Mouse (Mus musculus) hindbrain, embryonic 15.5 days (tissue): ENCODE data around the gene Nek9. TPM values are rescaled to one million over a fixed set of nuclear protein-coding genes. Genes with fewer than 3 reads are reported as not detected.
"Not testable (repeated sequence)": the region's sequence is repeated elsewhere in the genome, so short reads cannot be mapped to it uniquely, and the experiment has no call there.

Experiments used
- ATAC-seq: fragments of 200-750 bp; cut with Nextera tagmentation; 2 replicates; pipeline ENCODE4 v1.8.0; 2017; ENCODE audit warnings: low read depth, moderate number of reproducible peaks, moderate TSS enrichment; ENCODE audit not compliant: low FRiP score
- H3K27ac ChIP-seq: fragments of 300-500 bp; sonication (generic); replicated peaks from 2 replicates; pipeline ENCODE4 v1.5.1; 2015; ENCODE audit warnings: mild to moderate bottlenecking, inconsistent platforms
- H3K27me3 ChIP-seq: fragments of 300-500 bp; sonication (generic); 2 replicates; pipeline ENCODE4 v1.6.1; 2015; ENCODE audit warnings: control low read depth, inconsistent platforms
- H3K36me3 ChIP-seq: fragments of 300-500 bp; sonication (generic); 2 replicates; pipeline ENCODE4 v1.6.1; 2015; ENCODE audit warnings: control low read depth, inconsistent platforms
- H3K4me1 ChIP-seq: fragments of 300-500 bp; sonication (generic); replicated peaks from 2 replicates; pipeline ENCODE4 v1.6.1; 2015; ENCODE audit warnings: control low read depth, inconsistent platforms
- H3K4me2 ChIP-seq: fragments of 300-500 bp; sonication (generic); 2 replicates; pipeline ENCODE4 v1.6.1; 2015; ENCODE audit warnings: moderate library complexity, mild to moderate bottlenecking, inconsistent platforms
- H3K4me3 ChIP-seq: fragments of 300-500 bp; sonication (generic); 2 replicates; pipeline ENCODE4 v1.5.1; 2015; ENCODE audit warnings: mild to moderate bottlenecking, inconsistent platforms
- H3K9ac ChIP-seq: fragments of 300-500 bp; sonication (generic); 2 replicates; pipeline ENCODE4 v1.6.1; 2015; ENCODE audit warnings: inconsistent platforms
- H3K9me3 ChIP-seq: fragments of 300-500 bp; sonication (generic); 2 replicates; pipeline ENCODE4 v1.6.1; 2016; ENCODE audit warnings: control low read depth, inconsistent platforms
- WGBS: fragments of 180-500 bp; shearing (Covaris S2); methylation state at CpG from one replicate; pipeline ENCODE4 v1.1.7; 2015; 5-methylcytosine and 5-hydroxymethylcytosine counted together
- polyA plus RNA-seq: library from polyadenylated mRNA; unstranded; fragments of >200 nt; fragmentation: Nextera tagmentation; extraction: Ambion mirVana; gene quantifications from 2 replicates; pipeline ENCODE4 v1.2.1, GENCODE M21; 2015

Gene Nek9
- polyA plus RNA-seq, 1 experiment from 2014 or later = 12.4 TPM

DNA sequence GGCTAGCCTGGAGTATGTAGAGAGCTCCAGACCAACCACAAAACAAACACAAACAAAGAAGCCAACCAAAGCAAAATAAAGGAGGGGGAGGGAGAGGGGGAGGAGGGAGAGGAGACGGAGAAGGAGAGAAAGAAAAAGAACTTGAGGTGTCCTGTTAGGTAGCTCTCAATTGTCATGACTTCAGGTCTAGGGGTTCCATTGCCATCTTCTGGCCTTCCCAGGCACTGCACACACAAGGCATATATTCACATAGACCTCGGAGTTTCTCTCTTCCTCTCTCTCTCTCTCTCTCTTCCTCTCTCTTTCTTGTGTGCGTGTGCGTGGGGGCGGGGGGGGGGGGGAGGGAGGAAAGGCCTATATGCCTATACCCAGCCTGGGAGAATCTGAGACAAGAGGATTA, 52.2 kb downstream of the Nek9 start:
- no peak overlapping the region for H3K4me2 ChIP-seq
- WGBS = 41% methylated on average over 4 of the region's 5 CpGs
- H3K27me3 ChIP-seq = no peaks in the 10 kb centered on the region
- H3K27ac ChIP-seq = no peak overlapping the region
- no peak for ATAC-seq
- H3K4me3 ChIP-seq = no peak overlapping the region
- peaks cover 20% of the 10 kb centered on the region for H3K4me1 ChIP-seq
- no peaks in the 10 kb centered on the region for H3K9me3 ChIP-seq
- no peaks in the 10 kb centered on the region for H3K36me3 ChIP-seq
- H3K9ac ChIP-seq = no peak overlapping the region

DNA sequence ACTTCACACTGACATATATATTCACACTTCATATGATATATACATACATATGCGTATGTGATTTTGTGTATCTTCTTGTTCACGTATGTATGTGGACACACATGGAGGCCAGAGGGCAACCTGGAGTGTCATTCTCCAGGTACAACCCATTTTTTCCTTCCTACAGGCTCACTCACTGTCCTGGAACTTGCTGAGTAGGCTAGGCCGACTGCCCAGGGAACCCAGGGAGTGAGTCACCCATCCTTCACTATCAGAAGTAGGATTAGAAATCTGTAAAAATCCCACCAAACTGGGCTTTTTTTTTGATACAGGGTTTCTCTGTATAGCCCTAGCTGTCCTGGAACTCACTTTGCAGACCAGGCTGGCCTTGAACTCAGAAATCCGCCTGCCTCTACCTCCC, 54.2 kb downstream of the Nek9 start:
- Histone ChIP-seq H3K27me3 (no peaks in the 10 kb centered on the region), H3K9me3 (no peaks in the 10 kb centered on the region), H3K4me3 (no peak overlapping the region), H3K4me2 (no peak overlapping the region), H3K36me3 (no peaks in the 10 kb centered on the region), H3K27ac (no peak overlapping the region), H3K4me1 (peaks cover 23% of the 10 kb centered on the region), H3K9ac (no peak overlapping the region)
- ATAC-seq = no peak
- 95% methylated on average over 4 of the region's 4 CpGs for WGBS

DNA sequence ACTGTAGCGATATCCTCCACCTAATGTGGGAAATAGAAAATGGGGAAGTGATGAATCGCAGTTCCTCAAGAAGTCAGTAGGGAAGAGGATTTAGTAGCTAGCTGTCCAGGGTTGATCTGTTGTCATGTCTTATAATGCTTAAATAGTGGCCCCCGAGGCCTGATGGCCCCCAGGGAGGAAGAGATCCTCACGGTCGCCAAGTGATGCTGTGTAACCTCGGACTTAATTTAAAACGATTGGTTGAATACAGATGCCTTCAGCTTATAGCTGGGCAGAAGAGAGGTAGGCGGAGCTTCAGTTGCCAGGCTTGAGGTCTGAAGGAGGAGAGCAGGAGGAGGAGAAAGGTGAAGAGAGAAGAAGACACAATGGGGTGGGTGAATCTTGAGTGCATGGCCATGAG, 54.8 kb downstream of the Nek9 start:
- 67% methylated on average over 8 of the region's 8 CpGs for WGBS
- no peaks in the 10 kb centered on the region for H3K27me3 ChIP-seq
- H3K4me1 ChIP-seq = peaks cover 24% of the 10 kb centered on the region
- H3K9me3 ChIP-seq = no peaks in the 10 kb centered on the region
- ATAC-seq = no peak
- no peak overlapping the region for H3K27ac ChIP-seq
- no peak overlapping the region for H3K4me3 ChIP-seq
- no peaks in the 10 kb centered on the region for H3K36me3 ChIP-seq
- no peak overlapping the region for H3K4me2 ChIP-seq
- H3K9ac ChIP-seq = no peak overlapping the region

DNA sequence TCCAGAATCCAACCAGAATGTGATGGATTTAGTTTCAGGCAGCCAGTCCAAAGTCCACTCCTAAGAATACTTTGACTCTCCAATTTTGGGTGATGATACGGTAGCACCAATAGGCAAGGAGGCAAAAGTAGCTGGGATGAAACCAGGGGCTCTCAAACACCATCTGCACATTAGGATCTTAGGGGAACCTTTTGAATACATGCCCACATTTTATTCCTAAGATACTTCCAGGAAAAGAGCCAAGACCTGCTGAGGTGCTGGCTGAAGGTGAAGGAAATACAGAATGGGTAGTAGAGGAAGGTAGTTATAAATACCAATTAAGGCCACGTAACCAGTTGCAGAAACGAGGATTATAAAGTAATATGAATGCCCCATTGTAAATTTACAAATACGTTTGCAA, 57.4 kb downstream of the Nek9 start:
- not testable (repeated sequence) for H3K4me1 ChIP-seq, H3K36me3 ChIP-seq, H3K27me3 ChIP-seq, H3K9ac ChIP-seq, H3K9me3 ChIP-seq, H3K27ac ChIP-seq, H3K4me2 ChIP-seq, ATAC-seq, H3K4me3 ChIP-seq
- 88% methylated on average over 1 of the region's 4 CpGs for WGBS

DNA sequence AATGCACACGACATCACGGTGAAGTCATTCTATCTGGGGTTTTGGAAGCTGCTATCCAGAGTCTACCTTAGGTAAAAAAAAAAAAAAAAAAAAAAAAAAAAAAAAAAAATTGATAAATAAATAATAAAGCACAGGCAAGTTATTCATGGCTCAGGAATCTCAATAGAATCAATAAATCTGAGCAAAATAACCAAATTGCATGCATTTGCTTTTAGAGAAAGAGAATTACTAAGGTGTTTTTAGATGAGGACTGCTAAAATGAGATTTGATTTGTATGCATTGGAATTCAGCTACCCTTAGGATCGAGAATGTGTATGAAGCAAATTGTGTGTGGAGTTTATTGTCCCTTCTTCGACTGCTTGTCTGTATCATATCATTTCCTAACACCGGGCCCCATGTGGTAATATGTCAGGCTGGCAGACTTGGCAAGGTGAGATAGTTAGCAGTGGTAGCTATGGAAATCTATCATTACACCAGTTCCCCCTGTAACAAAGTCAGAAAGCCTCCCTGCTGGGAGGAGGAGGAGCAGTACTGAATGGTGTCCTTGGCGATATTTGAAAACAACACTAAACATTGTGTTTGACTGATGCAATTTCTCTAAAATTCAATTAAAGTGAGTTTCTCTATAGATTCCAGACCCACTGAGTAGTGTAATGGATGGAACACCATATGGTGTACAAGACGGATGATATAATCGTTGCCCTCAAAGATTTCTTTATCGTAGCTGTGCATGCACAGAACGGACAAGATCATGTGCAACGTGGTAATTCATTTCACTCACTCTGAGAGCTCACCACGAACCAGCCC, 58.1 kb downstream of the Nek9 start:
- H3K36me3 ChIP-seq = no peaks in the 10 kb centered on the region
- H3K9me3 ChIP-seq = no peaks in the 10 kb centered on the region
- 0 out of 2 replicates have a peak overlapping the region, but pooled peaks have one; percentile 9 for H3K27ac ChIP-seq
- peaks cover 8% of the 10 kb centered on the region for H3K4me1 ChIP-seq
- ATAC-seq = no peak
- peak overlapping the region; percentile 72 for H3K4me3 ChIP-seq
- H3K4me2 ChIP-seq = peak overlapping the region; percentile 89
- 58% methylated on average over 12 of the region's 12 CpGs for WGBS
- no peaks in the 10 kb centered on the region for H3K27me3 ChIP-seq
- H3K9ac ChIP-seq = no peak overlapping the region

DNA sequence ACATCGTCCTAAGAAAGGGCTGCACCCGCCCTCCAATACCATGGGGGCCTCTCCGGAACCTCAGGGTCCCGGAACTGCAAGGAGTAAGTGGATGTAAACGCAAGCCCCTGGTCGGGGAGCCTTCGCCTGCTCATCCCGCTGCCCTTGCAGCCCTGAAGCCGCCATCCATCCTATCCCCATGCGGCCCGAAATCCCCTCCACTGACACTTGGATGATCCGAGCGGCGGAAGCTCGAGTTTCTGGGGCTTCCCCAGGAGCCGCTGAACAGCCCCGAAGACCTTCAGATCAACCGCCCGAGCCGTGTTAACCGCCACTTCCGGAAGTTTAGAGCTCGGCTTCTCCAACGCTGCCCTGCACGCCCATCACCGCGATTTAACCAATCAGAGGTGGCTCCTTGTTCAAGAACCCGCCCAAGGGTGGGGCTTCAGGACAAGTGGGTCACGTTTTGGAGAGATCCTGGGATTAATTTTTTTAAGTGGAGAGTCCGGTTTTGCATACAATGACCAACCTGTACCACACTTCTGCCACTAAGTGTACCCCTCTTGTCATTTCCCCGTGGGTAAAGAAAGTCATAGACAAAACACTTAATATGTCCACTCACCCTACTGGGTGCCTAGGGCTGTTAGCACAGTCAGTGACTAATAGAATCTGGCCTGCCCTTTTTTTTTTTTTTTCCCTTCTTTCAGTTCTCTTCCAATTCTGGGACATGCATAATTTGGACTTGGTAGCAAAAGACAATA, 58.9 kb downstream of the Nek9 start:
- peak overlapping the region; percentile 72 for H3K4me3 ChIP-seq
- H3K9ac ChIP-seq = peak overlapping the region; percentile 69
- peak overlapping the region; percentile 78 for H3K27ac ChIP-seq
- H3K27me3 ChIP-seq = no peaks in the 10 kb centered on the region
- H3K4me1 ChIP-seq = peaks cover 8% of the 10 kb centered on the region
- H3K9me3 ChIP-seq = no peaks in the 10 kb centered on the region
- WGBS = under 1% methylated on average over 31 of the region's 31 CpGs
- H3K4me2 ChIP-seq = peak overlapping the region; percentile 89
- ATAC-seq = peak; percentile 97
- no peaks in the 10 kb centered on the region for H3K36me3 ChIP-seq

DNA sequence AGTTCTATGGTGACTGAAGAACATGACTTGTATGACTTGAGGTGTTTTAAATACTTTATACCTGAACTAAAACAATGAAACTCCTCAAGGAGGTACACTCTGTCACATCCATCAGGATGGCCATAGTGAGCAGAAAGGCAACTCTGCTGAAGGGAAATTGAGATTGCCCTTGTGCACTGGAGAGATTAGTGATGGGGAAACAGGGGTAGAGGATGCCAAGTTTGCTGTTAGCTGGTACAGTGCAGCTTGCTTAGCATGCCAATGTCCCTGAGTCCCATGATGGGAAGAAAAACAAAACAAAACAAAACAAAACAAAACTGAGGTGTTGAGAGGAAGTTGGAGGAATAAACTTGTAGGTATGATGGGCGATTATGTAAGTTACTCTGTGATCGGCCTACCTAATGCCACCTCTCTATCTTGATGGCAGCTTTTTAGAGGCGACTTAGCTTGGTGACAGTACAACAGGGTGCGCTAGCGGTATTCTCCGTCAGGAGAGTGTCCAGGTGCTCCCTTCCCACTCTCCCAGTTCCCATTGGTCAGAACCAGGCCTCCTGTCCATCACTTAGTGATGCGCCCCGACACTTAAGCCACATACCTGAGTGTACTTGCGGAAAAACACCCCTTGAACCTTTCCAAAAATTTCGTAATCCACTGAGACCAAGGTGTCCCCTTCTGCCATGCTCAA, 59.6 kb downstream of the Nek9 start:
- peak overlapping the region; percentile 69 for H3K9ac ChIP-seq
- 5% methylated on average over 10 of the region's 10 CpGs for WGBS
- no peaks in the 10 kb centered on the region for H3K36me3 ChIP-seq
- no peaks in the 10 kb centered on the region for H3K9me3 ChIP-seq
- peaks cover 8% of the 10 kb centered on the region for H3K4me1 ChIP-seq
- H3K27me3 ChIP-seq = no peaks in the 10 kb centered on the region
- H3K4me2 ChIP-seq = peak overlapping the region; percentile 89
- peak overlapping the region; percentile 72 for H3K4me3 ChIP-seq
- ATAC-seq = peak; percentile 53
- H3K27ac ChIP-seq = peak overlapping the region; percentile 78

DNA sequence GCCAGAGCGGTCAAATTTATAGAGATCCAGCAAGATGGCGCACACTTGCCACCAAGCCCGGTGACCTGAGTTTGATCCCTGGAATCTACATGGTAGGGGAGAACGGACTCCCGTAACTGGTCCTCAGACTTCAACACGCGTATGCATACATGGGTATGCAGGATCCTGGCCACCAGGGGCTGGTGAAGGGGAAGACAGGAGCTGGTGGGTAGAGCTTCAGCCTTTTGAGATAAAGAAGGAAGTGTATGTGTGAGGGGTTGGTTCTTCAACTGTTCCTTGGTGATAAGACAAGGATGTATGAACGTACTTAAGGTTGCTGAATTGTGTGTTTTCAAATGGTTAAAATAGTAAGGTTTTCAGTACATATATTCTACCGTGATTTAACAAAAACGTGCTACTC, 60.2 kb downstream of the Nek9 start:
- no peak overlapping the region for H3K27ac ChIP-seq
- H3K4me1 ChIP-seq = peaks cover 8% of the 10 kb centered on the region
- 97% methylated on average over 10 of the region's 10 CpGs for WGBS
- no peaks in the 10 kb centered on the region for H3K9me3 ChIP-seq
- H3K36me3 ChIP-seq = no peaks in the 10 kb centered on the region
- no peak overlapping the region for H3K9ac ChIP-seq
- no peak overlapping the region for H3K4me2 ChIP-seq
- no peaks in the 10 kb centered on the region for H3K27me3 ChIP-seq
- no peak for ATAC-seq
- H3K4me3 ChIP-seq = no peak overlapping the region

DNA sequence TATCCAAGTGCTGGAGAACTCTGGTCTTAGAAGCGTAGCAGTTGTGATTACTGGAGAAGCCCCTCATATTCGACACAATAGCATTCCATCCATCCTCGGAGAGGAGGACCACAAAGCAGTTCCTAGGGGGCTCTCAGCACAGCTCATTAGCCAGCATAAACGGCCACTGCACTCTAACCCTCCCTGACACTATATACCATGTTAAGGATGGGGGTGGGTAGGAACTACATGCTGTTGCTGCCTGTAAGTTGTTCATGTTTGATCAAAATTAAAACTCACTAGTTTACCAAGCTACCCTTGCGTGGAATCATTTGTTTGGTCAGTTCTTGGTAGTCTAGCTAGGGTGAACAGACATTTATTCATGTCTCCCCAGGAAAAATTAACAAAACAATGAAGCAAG, 62.9 kb downstream of the Nek9 start:
- WGBS = 55% methylated on average over 5 of the region's 5 CpGs
- ATAC-seq = no peak
- no peak overlapping the region for H3K27ac ChIP-seq
- no peak overlapping the region for H3K9ac ChIP-seq
- no peaks in the 10 kb centered on the region for H3K27me3 ChIP-seq
- no peak overlapping the region for H3K4me2 ChIP-seq
- no peaks in the 10 kb centered on the region for H3K36me3 ChIP-seq
- peaks cover 8% of the 10 kb centered on the region for H3K4me1 ChIP-seq
- no peak overlapping the region for H3K4me3 ChIP-seq
- H3K9me3 ChIP-seq = no peaks in the 10 kb centered on the region

DNA sequence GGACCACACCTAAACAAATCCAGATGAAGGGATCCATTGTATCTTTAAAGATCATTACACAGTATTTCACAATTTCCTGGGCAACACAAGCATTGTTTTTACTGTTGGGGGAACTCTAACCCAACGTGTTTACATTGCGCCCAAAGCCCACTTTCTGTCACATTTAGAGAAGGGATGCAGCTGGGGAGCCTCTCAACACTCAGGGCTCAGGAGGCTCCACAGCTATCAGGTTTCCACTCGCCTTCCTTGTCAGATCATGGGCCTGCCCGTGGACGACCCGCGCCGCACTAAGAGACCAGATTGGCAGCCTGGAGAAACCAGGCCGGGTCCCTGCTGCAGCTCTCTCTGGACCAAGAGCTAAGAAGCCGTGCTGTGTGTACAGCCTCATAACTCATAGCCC, 65.7 kb downstream of the Nek9 start:
- no peaks in the 10 kb centered on the region for H3K27me3 ChIP-seq
- WGBS = 90% methylated on average over 10 of the region's 10 CpGs
- no peak overlapping the region for H3K4me3 ChIP-seq
- H3K36me3 ChIP-seq = no peaks in the 10 kb centered on the region
- H3K4me1 ChIP-seq = peaks cover 9% of the 10 kb centered on the region
- H3K27ac ChIP-seq = no peak overlapping the region
- no peak for ATAC-seq
- no peak overlapping the region for H3K4me2 ChIP-seq
- H3K9ac ChIP-seq = no peak overlapping the region
- H3K9me3 ChIP-seq = no peaks in the 10 kb centered on the region

DNA sequence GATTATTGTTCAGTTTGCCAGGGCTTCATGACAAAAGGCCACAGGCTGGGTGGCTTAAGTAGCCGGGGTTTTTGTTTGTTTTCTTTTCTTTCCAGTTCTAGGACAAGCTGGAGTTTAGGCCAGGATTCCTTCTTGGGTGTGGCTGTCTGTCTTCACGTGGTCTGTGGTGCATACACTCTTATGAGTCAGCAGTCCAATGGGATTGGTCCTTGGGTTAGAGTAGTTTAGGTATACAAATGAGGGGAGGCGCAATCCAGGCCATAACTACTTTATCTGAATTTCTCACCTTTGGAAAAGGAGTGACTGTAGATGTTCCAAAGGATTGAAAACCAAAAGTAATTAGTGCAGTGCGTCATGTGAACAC, 67.3 kb downstream of the Nek9 start:
- WGBS = 81% methylated on average over 4 of the region's 4 CpGs

More for the DNA sequence above, 67.3 kb downstream of the Nek9 start:
- Histone ChIP-seq H3K36me3 (peaks cover under 1% of the 10 kb centered on the region; the same call in 1 of the 2 replicates), H3K27ac (no peak overlapping the region), H3K4me2 (no peak overlapping the region), H3K4me1 (peaks cover 9% of the 10 kb centered on the region), H3K9me3 (no peaks in the 10 kb centered on the region), H3K27me3 (no peaks in the 10 kb centered on the region), H3K4me3 (no peak overlapping the region), H3K9ac (no peak overlapping the region)
- no peak for ATAC-seq
